Mouse (Mus musculus): ENCODE data around the gene Bach1.

DNA sequence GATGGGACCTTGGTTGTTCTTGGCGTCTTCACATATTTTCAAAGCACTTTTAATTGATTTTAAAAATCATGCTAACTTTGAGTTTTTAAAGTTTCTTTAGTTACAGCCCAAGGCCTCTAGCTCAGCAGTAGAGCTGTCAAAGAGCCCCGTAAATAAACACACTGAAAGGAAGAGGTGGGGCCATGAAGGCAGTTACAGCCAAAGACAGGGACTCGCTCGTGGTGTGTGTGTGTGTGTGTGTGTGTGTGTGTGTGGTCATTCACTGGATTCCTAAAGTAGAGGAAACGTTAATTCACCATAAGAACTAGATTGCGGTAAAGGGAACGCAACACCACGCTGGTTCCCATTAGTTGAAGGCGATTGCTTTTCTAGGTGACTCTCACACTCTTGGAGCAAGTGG is 43.2 kb upstream of the Bach1 start:
- TF ChIP-seq USF1 (IDR thresholded peaks at IDR 0.05; ENCODE audit: low read depth, low read length), result no peak
- no peak for TF ChIP-seq POLR2A (IDR thresholded peaks at IDR 0.05; ENCODE audit: low read depth, low read length)
- no peak for TF ChIP-seq JUND (conservative IDR thresholded peaks at IDR 0.05; ENCODE audit: low read depth, low read length)
- TF ChIP-seq MYC (IDR thresholded peaks at IDR 0.05; ENCODE audit: low read depth, low read length), result no peak
- no peak for TF ChIP-seq EP300 (IDR thresholded peaks at IDR 0.05; ENCODE audit: low read length)
- no peak for TF ChIP-seq CTCF (conservative IDR thresholded peaks at IDR 0.05 in 1 of 2, IDR thresholded peaks at IDR 0.05 in 1 of 2; ENCODE audit: low read depth in 2 of 2, low read length in 2 of 2)
- TF ChIP-seq POLR2AphosphoS2 (IDR thresholded peaks at IDR 0.05; ENCODE audit: low read depth, low read length), result no peak
- no peak for TF ChIP-seq E2F4 (IDR thresholded peaks at IDR 0.05; ENCODE audit: insufficient replicate concordance, low read depth, low read length)

Data from CH12.LX (cell line).